Mouse (Mus musculus): ENCODE measurements around the gene Rccd1.

Rccd1 gene

DNA sequence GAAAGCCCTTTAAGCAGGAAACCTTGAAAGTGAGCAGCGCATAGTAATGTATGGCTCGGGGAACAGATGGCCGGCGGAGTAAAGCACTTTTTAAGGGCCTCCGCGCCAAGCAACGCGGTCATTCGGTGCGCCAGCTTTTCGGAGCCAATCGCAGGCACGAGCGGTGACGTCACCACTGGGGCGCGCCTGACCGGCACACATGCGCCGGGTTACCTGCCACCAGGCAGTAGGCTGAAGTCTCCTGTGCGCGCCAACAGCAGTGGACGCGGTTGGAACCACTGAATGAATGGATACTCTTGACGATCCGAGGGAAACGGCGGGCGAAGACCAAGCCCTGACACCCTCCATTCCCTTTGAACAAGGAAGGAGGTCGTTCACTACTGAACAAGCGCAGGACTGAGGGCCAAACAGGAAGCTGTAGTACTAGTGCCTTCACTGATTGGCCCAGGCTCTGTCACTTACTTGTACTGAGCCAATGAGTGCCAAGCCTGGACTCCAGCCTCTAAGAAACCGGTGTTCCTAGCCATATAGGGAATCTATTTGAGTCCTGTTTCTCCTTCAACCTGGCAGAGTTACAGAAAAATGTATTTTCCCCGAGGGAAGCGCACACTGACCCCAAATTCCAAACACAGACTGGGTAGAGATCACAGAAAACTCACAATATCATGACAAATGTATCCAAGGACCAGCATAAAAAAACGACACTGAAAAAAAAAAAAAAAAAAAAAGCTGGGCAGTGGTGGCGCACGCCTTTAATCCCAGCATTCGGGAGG is at the start of gene Rccd1:
TSS of gene Rccd1 (minus strand) at position 412 of the 773 bp plus-strand sequence.
- peak; percentile 97 to 98 for DNase-seq (ENCODE audit: low spot score in 2 of 2)

DNA sequence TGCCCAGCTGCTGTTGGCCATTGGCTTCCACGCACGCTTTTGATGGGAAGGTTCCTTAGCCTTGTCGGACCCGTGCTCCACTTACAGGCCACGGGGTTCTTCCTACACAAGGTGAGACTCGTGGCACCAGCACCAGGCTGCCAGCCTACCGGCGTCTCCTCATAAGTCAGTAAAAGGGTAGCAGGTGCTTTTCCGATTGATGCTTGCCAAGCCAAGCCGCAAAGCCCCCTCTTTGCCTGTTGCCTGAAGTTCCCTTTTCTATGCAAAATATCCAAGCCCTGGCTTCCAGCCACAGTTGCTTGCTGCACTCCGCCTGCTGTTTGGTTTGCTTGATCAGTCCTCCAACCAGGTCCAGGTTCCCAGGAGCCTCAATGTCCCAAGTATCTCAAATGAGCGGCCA is 49.6 kb upstream of the Rccd1 start:
- DNase-seq (ENCODE audit: low spot score in 2 of 2): no peak

DNA sequence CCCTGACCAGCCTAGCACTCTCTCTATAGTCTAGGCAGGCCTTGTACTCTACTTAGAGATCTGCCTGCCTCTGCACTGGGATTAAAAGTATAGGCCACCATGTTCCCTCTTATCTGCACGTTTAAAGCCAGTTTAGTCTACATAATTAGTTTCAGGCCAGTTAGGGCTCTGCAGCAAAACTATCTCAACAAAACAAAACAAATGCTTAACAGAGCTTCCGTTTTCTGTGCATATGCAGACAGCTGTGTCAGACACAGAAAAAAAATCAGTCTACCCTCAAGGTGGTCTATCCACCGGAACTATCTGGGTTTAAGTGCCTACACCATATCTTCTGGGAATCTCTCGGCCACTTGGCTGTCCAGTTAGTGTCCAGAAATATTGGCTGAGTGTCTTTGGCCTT is 49.1 kb upstream of the Rccd1 start:
- DNase-seq (ENCODE audit: low spot score in 2 of 2): no peak

DNA sequence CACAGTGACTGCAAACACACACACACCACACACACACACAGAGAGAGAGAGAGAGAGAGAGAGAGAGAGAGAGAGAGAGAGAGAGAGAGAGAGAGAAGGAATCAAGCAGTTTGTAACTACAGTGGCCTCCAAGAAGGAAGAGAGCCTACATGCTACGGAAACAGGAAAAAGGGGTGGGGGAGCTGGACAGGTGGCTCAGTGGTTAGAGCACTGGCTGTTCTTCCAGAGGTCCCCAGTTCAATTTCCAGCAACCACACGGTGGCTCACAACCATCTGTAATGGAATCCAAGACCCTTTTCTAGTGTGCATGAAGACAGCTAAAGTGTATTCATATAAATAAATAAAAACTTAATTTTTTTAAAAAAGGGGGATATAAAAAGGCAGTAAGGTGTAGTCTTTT is 48.4 kb upstream of the Rccd1 start:
- no peak for DNase-seq (ENCODE audit: low spot score in 2 of 2)

DNA sequence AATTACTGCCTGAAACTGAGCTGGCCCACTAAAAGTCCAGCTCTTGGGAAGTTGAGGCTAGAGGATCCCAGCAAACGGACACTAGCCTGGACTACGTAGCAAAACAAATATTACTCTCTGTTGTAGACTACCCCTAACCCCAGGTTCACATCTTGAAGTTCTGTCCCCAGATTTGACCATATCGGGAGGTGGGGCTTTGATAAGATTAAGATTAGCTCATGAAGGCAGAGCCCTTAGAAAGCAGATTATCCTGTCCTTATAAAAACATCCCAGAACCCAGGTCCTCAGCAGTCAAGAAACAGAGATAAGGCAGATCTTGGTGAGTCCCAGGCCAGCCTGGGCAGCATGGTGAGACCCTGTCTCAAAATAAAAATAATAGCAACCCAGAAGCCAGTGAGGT is 47.9 kb upstream of the Rccd1 start:
- no peak for DNase-seq (ENCODE audit: low spot score in 2 of 2)

DNA sequence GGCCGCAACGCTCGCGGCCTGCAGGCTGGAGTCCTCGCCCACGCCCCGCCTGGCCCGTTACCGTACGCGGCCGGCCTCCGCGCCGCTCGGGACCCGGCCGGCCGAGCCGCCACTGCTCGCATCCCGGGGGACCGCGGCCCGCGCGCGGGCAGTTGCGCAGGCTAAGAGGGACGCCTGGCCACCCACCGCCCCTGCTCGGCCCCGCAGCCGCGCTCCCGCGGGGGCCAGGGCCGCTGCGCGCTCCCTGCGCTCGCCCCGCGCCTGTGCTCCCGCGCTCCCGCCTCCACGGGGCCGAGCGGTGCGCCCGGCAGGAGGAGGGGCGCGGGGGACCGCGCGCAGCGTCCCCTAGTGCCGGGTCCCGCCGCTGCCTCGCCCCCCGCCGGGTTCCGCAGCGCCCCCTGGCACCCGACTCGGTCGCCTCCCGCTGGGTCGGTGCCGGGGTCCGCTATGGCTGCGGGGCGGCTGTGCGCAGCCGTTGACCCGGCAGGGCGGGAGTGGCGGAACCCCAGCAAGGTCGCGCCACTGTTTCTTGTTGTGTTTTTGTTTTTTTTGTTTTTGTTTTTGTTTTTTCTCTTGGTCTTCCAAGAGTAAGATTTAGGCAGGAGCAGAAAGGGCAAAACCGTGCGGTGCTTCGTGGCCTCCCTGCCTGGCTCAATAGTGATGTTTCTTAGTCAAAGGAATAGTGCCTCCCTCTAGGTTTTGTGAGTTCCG is 46.9 kb upstream of the Rccd1 start, which contains the start of gene Man2a2:
TSS of gene Man2a2 (minus strand) at position 335 of the 711 bp plus-strand sequence.
- peak; percentile 77 to 78 for DNase-seq (ENCODE audit: low spot score in 2 of 2)

DNA sequence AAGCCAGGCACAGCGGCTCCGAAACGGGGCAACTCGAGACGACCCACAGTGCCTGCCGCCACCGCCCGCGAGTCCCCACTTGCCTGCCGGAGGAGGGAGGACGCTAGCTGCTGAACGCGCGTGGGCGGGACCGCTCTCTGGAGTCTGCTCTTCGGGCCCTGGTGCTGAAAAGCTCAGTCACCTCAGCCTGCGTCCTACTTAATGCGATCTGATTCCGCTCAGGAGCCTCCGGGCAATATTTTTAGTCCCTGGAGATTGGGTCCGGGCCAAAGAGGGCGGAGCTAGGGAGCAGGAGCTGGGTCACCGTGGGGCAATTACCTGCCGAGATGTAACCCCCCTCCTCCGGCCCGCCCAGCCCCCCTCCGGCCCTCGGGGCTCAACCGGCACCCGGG is 46.4 kb upstream of the Rccd1 start:
- DNase-seq (ENCODE audit: low spot score in 2 of 2): peak; percentile 76 to 84

DNA sequence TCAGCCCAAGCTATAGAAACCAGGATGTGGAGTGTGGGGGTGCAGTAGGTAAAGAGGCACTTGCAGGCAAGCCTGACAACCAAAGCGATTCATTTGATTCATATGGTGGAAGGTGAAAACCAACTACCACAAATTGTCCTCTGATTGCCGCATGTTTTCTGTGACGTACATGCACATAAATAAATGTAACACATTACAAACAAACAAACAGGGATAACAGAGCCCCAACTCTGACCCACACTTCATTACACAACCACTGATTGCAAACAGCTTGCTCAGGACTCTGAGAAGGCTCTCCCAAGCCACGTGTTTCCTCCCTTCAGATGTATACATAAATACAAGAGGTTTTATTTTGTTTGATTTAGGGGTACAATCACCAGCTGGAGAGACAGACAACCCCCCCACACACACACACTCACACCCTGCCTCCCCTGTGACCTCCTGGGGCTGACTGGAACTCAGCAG is 45.7 kb upstream of the Rccd1 start:
- DNase-seq (ENCODE audit: low spot score in 2 of 2): no peak

DNA sequence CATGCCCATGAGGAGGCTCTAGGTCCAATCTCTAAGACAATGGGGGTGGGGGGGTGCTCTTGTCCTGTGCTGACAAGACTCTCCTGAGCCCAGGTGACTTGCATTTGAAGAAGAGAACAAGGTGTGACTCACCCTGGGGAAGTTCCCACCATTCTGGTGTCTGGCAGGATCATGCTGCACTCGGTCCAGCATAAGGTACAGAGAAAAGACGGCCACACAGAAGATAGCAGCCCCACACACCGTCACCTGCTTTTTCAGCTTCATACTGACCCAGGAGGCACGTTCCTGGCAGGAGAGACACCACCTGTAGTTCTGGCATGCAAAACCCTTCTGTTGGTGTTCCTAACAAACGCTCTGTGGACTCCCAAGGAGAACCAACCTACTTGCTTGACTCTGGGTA is 45.2 kb upstream of the Rccd1 start:
- DNase-seq (ENCODE audit: low spot score in 2 of 2): no peak

DNA sequence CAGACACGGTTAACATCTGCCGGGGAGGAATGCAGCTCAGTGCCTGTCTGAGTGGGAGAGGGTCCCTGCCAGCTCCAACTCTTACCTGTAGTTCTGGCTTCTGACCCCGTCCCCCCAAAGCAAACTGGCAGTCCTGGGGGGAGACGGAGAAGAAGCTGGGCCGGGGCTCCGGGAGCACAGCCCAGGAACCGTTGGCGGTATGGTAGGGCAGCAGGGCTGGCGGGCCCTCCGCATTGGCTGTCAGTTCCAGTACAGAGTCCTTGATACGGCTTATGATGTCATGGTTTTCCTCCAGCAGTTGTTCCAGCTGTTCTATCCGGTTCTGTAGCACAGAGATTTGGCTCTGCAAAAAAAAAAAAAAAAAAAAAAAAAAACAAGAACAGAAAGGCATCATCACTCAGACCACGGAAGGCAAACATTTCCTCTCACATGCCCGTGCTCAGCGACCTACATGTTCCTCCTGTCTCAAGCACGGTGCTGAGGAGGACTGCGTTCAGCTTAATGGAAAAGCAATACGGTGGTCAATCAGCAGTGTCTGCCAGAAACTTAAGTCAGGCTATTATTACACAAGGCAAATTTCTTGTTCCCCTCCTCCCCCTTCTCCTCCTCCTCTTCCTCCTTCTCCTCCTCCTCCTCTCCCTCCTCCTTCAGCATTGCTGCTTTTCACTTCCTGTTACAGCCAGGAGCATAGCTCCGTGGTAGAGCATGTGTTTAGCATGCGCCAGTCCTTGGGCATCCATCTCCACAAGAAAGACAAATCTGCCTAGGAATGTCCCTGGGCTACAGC is 44.6 kb upstream of the Rccd1 start:
- DNase-seq (ENCODE audit: low spot score in 2 of 2): peak; percentile 47 to 48

DNA sequence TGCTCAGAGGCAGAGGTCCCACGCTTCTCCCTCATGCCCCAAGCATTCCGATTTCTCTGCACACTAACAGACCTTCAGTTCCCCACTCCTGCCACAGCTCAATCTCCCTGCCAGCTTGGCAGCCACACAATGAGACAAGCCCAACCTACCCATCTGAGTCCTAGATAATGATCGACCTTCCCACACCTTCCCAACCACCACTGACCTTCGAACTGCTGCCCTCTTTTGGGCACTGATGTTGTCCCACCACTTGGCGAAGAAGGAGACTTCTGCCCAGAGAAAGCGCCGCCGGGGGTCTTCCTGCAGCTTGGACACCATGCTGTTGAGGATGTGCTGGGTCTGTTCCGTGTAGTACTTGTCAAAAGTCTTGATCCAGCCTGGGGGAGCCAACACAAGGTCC is 43.8 kb upstream of the Rccd1 start:
- no peak for DNase-seq (ENCODE audit: low spot score in 2 of 2)

DNA sequence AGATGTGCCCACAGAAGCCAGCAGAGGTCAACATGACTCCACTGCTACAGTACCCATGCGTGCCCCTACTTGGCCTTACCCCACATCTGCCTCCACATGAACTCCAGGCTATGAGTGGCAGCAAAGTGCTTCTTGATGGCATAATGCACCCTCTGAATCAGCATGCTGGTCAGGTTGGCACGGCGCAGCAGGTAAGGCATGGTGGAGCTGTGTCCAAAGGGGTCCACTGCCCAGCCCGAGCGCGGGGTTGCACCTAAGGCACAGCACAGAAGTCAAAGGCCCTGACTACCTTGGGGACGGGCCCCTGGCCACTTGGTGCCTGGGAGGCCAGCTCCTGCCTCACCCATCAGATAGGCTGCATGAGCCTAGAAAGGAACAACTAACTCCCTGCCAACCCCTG is 43.0 kb upstream of the Rccd1 start:
- no peak for DNase-seq (ENCODE audit: low spot score in 2 of 2)

DNA sequence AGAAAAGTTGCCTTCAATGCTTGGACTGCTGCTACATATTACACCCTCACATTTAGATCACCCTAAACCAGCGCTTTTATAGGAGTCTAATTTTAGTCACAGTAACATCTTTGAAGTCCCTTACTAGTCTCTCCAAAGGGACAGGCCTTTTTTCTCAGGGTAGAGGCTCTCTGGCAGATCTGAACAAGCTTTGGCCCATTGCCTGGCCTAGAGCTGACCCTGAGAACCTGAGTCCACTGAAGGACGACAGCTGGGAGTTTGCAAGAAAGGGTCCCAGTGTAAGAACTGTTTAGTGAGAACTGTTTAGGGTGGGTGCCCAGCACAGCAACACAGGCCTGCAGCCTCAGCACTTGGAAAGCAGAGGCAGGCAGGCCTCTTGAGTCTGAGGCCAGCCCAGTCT is 41.5 kb upstream of the Rccd1 start:
- no peak for DNase-seq (ENCODE audit: low spot score in 2 of 2)

DNA sequence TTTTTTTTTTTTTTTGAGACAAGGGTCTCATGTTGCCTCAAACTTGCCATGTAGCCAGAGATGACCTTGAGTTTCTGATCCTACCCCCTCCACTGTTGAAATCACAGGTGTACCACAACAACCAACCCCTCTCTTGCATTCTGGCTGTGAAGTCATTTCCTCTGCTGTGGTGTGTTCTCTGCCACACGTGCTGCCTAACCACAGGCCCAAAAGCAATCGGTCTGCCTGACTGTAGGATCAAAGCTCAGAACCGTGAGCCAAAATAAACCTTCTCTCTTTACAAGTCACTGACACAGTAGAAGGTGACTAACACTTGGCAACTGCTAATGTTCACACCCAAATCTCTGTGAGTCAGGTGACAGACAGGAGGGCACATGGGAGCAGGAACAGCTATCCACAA is 36.2 kb upstream of the Rccd1 start:
- DNase-seq (ENCODE audit: low spot score in 2 of 2): no peak

DNA sequence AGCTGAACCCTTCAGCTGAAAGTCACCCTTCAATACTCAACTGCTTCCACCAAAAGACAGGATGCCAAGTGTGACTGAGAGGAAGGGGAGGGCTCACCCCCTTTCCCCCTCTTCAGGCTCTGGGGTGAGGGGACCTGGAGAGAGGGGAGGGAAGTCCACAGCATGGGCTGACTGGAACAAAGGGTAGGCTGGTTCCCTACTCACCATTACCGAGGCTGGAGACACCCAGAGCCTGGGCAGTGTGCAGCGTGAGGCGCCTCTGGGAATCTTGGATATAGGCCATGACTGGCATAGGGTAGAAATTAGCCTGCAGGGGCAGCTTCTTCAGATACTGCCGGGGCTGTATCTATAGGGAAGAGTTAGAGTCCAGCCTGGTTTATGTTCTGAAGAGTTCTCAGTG is 33.8 kb upstream of the Rccd1 start:
- no peak for DNase-seq (ENCODE audit: low spot score in 2 of 2)

DNA sequence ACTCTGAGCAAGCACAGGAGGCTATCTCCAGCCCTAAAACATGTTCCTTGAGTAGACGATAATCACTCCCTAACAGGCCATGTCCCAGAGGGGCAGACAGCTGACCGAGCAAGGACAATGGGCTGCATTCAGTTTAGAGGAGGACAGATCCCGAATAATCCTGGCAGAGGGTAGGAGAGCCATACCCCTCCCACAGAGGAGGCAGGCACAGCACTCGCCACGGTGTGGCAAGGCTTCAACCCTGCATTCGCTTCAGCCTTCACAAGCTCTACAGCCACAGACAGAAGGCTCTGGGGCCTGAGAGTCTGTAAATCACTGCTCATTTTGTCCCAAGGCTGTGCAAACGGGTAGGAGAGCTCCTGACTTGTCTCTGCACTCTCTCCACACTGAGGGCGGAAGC is 32.9 kb upstream of the Rccd1 start:
- DNase-seq (ENCODE audit: low spot score in 2 of 2): no peak

DNA sequence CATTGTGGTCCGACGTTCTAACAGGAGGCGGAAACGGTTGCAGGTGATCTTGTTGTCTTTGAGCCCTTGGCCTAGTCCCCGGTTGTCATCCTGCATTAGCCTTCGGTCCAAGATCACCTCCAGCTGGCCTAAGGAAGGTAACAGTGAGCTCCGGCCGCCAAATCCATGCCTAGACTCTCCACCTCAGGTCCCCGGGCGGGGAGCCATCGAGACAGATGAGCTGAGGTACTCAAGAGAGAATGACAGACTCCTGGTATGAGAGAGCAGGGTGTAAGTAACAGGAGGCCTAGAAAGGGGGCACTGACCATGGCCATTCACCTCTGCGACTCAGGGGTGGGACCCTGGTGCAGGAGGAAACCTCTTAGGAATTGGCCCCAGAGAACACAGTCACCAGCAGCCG is 32.1 kb upstream of the Rccd1 start:
- DNase-seq (ENCODE audit: low spot score in 2 of 2): no peak

DNA sequence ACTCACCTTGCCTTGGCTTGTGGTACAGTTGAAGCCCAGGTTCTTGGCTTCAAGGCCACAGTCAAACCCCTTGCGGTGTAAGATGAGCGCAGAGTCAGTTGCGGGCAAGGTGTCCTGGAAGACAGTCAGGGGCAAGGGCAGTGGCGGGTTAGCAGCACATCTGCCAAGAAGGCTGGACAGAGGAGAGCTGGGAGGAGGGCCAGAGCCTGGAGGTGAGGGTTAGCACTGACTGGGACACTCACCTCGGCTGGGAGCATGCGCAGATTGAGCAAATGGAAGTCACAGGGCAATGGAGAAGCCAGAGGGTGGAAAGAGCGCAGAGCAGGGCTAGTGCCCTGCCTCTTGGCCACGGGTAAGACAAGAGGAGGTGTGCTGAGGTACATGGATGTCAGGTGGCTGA is 28.7 kb upstream of the Rccd1 start:
- DNase-seq (ENCODE audit: low spot score in 2 of 2): no peak

DNA sequence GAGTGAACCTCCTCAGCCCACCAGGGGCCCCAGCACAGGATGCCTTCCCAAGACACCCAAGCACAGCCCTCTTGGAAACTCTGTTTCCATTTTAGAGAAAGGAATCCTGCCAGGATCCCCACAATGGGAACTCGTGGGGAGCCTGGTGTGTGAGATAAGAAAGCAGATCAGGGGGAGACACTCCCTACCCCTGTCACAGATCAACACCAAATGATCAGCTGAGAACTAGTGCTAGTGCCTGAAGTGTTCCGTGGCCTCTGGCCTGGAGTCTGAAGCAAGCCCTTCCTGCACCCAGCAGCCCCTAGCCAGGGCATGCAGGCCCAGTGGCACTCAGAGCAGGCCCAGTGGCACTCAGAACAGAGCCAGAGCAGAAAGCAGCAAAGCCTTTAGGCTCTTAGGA is 26.6 kb upstream of the Rccd1 start:
- DNase-seq (ENCODE audit: low spot score in 2 of 2): no peak

DNA sequence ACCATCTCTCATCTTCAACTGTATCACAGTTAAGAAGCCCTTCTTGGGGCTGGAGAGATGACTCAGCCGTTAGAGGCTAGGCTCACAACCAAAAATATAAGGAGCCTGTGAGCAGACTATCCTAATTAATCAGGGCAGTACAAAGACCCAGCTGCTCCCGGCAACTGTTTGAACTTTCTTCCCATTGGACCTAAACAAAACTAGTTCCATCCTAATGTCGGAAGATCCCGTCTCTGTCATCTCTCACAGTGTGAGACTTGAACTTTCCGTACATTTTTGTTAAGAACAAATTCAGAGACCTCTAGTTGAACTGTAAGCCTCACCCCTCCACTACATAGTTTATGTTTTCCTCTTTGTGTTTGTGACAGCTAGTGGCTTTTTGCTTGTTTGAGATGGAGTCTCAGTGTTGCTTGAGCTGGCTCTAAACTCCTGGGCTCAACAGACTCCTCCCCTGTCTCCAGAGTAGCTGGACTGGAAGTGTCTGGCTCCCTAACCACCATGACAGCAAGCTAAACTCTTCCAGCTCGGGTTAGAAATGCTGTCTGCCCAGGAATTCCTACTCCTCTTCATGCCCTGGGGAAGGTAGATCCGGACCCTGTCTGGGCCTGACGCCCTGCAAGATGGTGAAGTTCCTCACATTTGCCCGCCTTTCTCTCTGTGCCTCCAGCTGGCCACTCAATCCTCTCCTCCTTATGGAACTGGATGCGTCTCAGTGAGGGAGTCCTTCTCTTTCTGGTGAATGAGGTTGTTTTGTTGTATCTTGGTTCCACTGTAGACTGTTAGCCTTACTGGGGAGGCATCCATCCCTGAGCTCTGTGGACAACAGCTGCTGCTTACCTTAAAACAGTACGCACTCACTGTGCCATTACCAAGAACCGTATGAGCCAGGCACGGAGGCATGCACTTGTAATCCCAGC is 23.7 kb upstream of the Rccd1 start:
- DNase-seq (ENCODE audit: low spot score in 2 of 2): no peak

DNA sequence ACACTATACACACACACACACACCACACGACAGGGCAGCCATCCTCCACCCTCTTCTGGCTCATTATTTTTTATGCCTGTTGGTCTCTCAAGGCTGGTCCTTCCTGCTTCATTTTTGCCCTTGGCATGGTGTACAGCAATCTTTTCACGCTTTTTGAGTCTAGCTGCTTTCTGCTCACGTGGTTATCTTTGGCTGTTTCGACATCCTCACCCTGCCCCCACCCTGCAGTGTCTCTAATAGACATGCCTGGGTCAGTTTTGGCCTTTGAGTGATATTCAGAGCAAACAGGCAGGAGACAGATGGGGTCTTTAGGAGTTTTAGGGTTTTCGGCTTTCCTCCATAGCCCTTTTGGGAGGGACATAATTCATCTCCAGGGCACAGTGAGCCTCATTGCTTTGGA is 22.6 kb upstream of the Rccd1 start:
- DNase-seq (ENCODE audit: low spot score in 2 of 2): no peak

All from heart, adult 9 months (tissue).